Mouse (Mus musculus) myocyte (in vitro differentiated cells): Measurements from ENCODE around the gene Olfr548-ps1.

Experiments used
- CEBPB ChIP-seq: IDR thresholded peaks from 2 replicates; pipeline ENCODE4 v1.6.1; 2011; ENCODE audit warnings: mild to moderate bottlenecking, moderate library complexity; ENCODE audit not compliant: poor library complexity, insufficient read depth, severe bottlenecking
- E2F4 ChIP-seq: IDR thresholded peaks from one replicate; pipeline ENCODE4 v1.6.1; 2011; ENCODE audit warnings: mild to moderate bottlenecking, control low read depth, moderate library complexity; ENCODE audit not compliant: insufficient read depth
- MAX ChIP-seq: IDR thresholded peaks from one replicate; pipeline ENCODE4 v1.6.1; 2011; ENCODE audit warnings: low read depth, mild to moderate bottlenecking, control low read depth
- MYOD1 ChIP-seq, 3 experiments: IDR thresholded peaks; one replicate each; pipeline ENCODE4 v1.6.1; 2011; ENCODE audit warnings: control low read depth in 2 of 3, low read depth in 2 of 3, mild to moderate bottlenecking in 2 of 3, moderate library complexity in 1 of 3; ENCODE audit not compliant: insufficient read length in 2 of 3, control insufficient read depth in 1 of 3
- MYOG ChIP-seq, 3 experiments: IDR thresholded peaks; one replicate each; pipeline ENCODE4 v1.6.1; 2011; ENCODE audit warnings: control low read depth in 2 of 3, low read depth in 2 of 3, mild to moderate bottlenecking in 2 of 3; ENCODE audit not compliant: insufficient read length in 2 of 3, control insufficient read depth in 1 of 3, insufficient read depth in 1 of 3
- POLR2A ChIP-seq: IDR thresholded peaks from one replicate; pipeline ENCODE4 v1.6.1; 2011; ENCODE audit warnings: low read depth, mild to moderate bottlenecking, control low read depth, moderate library complexity; ENCODE audit not compliant: insufficient read length
- POLR2AphosphoS2 ChIP-seq: IDR thresholded peaks from one replicate; pipeline ENCODE4 v1.6.1; 2011; ENCODE audit warnings: low read depth, control low read depth; ENCODE audit not compliant: insufficient read length
- TCF12 ChIP-seq: IDR thresholded peaks from one replicate; pipeline ENCODE4 v1.6.1; 2011; ENCODE audit warnings: mild to moderate bottlenecking, control low read depth; ENCODE audit not compliant: poor library complexity, insufficient read depth, severe bottlenecking
- TCF3 ChIP-seq: IDR thresholded peaks from one replicate; pipeline ENCODE4 v1.6.1; 2011; ENCODE audit warnings: low read depth, control low read depth; ENCODE audit not compliant: insufficient read length
- USF1 ChIP-seq: IDR thresholded peaks from one replicate; pipeline ENCODE4 v1.6.1; 2011; ENCODE audit warnings: low read depth, mild to moderate bottlenecking, control low read depth, moderate library complexity

DNA sequence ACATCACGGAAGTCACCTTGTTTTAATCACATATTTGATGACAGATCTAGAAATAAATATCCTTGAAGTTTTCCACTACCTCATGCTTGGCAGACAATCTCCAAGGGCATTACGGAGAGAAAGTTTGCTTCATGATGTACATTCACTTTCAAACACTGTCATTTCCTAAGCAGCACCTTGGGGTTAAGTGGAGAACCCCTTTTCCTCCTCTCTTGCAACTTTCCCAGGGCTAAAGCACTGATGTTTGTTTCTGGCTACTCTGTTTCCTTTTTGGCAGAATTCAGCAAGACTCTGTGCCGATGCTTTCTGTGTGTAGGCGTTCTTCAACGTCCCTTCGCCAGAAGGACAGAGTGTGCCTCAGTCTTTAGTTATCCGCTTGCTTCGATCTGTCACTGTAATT is 30.4 kb downstream of the Olfr548-ps1 start, which contains the start of gene Olfr550:
- TF ChIP-seq POLR2AphosphoS2 (no peak), TCF3 (no peak), POLR2A (no peak), MYOG (IDR thresholded peaks at IDR 0.05; ENCODE audit: control insufficient read depth in 1 of 3, insufficient read depth in 1 of 3, insufficient read length in 2 of 3, low read depth in 2 of 3) (no peak), USF1 (no peak), CEBPB (no peak), MYOD1 (IDR thresholded peaks at IDR 0.05; ENCODE audit: control insufficient read depth in 1 of 3, insufficient read length in 2 of 3, low read depth in 2 of 3) (no peak), MAX (no peak), E2F4 (no peak), TCF12 (no peak)
